Comparison of ENCODE assay signal across 29 mouse cellular contexts in the genomic region with DNA sequence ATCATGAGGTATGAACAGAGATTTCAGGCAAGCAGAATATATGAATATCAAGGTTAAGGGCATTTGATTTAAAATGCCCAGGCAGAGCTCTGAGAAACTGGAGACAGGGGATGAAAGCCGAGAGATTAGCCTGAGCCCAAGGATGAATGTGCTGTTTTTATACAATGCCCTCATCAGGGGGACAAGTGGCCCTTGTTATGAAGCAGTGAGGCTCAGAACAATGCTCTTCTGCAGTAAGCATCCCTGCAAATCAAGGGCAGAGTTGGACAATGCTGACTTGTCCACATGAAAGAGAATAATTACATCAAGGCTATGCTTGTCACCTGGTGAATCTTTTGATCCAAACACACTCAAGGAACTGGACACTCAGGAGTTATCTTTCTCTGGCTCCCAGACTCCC.
A peak's percentile ranks its signal among the peaks of the same experiment; 100 is the strongest.
DNase-seq lines count a peak whose midpoint lies in the region; ATAC-seq and TF ChIP-seq lines count a peak whose summit lies in the region.
"Had no signal": no experiment of that assay in that cellular context is flagged by ENCODE, and none has a peak within 500 bp of the region (broad histone marks: within the 10 kb centered on the region; RNA-seq: fewer than 3 reads in every experiment).

No protein-coding gene starts in this region.

- DNase-seq in forebrain, embryonic 11.5 days (ENCODE audit: low spot score), result no peak
- DNase-seq in forebrain, postnatal 0 days, result no peak
- DNase-seq in midbrain, embryonic 11.5 days (ENCODE audit: low spot score, missing footprints), result no peak
- DNase-seq in retina, postnatal 1 day, result peak; percentile 74
- no peak for DNase-seq in spleen, postnatal 14 days (ENCODE audit: low spot score in 2 of 2)
- no peak for DNase-seq in kidney, adult 2 months
- DNase-seq: adrenal gland, postnatal 10 days; cerebellum, adult 11 months; cerebellum, adult 9-10 months; cerebellum, postnatal 36 days; heart, adult 2 months; heart, postnatal 10 days; kidney, postnatal 14 days; liver; lung, embryonic 14.5 days; lung, postnatal 14 days; thymus, postnatal 14 days had no signal

- TF ChIP-seq CTCF in forebrain, postnatal 0 days (IDR thresholded peaks at IDR 0.05; ENCODE audit: low read depth), result no peak
- TF ChIP-seq CTCF in kidney, adult 2 months (conservative IDR thresholded peaks at IDR 0.05; ENCODE audit: insufficient read depth, insufficient read length, low read depth, low read length), result no peak

- ATAC-seq in forebrain, embryonic 11.5 days (replicated peaks; ENCODE audit: low FRiP score), result peak; percentile 43
- no peak for ATAC-seq in forebrain, postnatal 0 days
- peak; percentile 70 for ATAC-seq in midbrain, embryonic 11.5 days (ENCODE audit: low FRiP score)
- no peak for ATAC-seq in midbrain, embryonic 16.5 days
- 0 out of 2 replicates have a peak, but pooled peaks have one; percentile 66 for ATAC-seq in forebrain, embryonic 15.5 days (replicated peaks)
- ATAC-seq: intestine, postnatal 0 days; Patski had no signal

- H3K4me3 ChIP-seq in forebrain, embryonic 11.5 days (ENCODE audit: low read depth, low read length), result no peak overlapping the region
- no peak overlapping the region for H3K4me3 ChIP-seq in forebrain, postnatal 0 days (ENCODE audit: low read depth, low read length)
- H3K4me3 ChIP-seq in midbrain, embryonic 11.5 days (ENCODE audit: low read depth, low read length), result no peak overlapping the region
- no peak overlapping the region for H3K4me3 ChIP-seq in midbrain, embryonic 16.5 days (ENCODE audit: low read depth, low read length)
- H3K4me3 ChIP-seq in forebrain, embryonic 15.5 days, result no peak overlapping the region
- no peak overlapping the region for H3K4me3 ChIP-seq in kidney, adult 2 months (ENCODE audit: insufficient read depth, low read depth, low read length)
- H3K4me3 ChIP-seq: embryonic facial prominence, embryonic 13.5 days; erythroblast, embryonic 14.5 days; heart, adult 2 months; heart, embryonic 13.5 days; myocyte; neural tube, embryonic 12.5 days; stomach, embryonic 15.5 days had no signal

- H3K4me1 ChIP-seq in forebrain, embryonic 11.5 days (replicated peaks; ENCODE audit: control insufficient read depth, insufficient read depth, low read length), result no peaks in the 10 kb centered on the region; the same call in 1 of the 2 replicates
- H3K4me1 ChIP-seq in forebrain, postnatal 0 days (ENCODE audit: insufficient read depth), result no peaks in the 10 kb centered on the region
- no peaks in the 10 kb centered on the region for H3K4me1 ChIP-seq in midbrain, embryonic 11.5 days (ENCODE audit: control insufficient read depth, insufficient read depth, low read length)
- no peaks in the 10 kb centered on the region for H3K4me1 ChIP-seq in midbrain, embryonic 16.5 days (ENCODE audit: control insufficient read depth, insufficient read depth, low read length)
- H3K4me1 ChIP-seq in forebrain, embryonic 15.5 days, result no peaks in the 10 kb centered on the region
- no peaks in the 10 kb centered on the region for H3K4me1 ChIP-seq in kidney, adult 2 months (ENCODE audit: control insufficient read depth, insufficient read depth, low read length)
- H3K4me1 ChIP-seq: embryonic facial prominence, embryonic 13.5 days; heart, embryonic 13.5 days; neural tube, embryonic 12.5 days; stomach, embryonic 15.5 days had no signal

- no peak overlapping the region for H3K4me2 ChIP-seq in forebrain, embryonic 11.5 days (ENCODE audit: low read depth, low read length, severe bottlenecking)
- no peak overlapping the region for H3K4me2 ChIP-seq in forebrain, postnatal 0 days (ENCODE audit: low read depth)
- H3K4me2 ChIP-seq in midbrain, embryonic 11.5 days, result no peak overlapping the region
- H3K4me2 ChIP-seq in midbrain, embryonic 16.5 days (ENCODE audit: low read length), result no peak overlapping the region
- no peak overlapping the region for H3K4me2 ChIP-seq in forebrain, embryonic 15.5 days (replicated peaks)
- H3K4me2 ChIP-seq: embryonic facial prominence, embryonic 13.5 days; heart, embryonic 13.5 days; hindbrain, embryonic 14.5 days; lung, embryonic 14.5 days; neural tube, embryonic 12.5 days; stomach, embryonic 15.5 days had no signal

- no peak for TF ChIP-seq POLR2A in kidney, adult 2 months (IDR thresholded peaks at IDR 0.05; ENCODE audit: low read depth, low read length)

- no peak overlapping the region for H3K9ac ChIP-seq in forebrain, embryonic 11.5 days (ENCODE audit: low read length)
- no peak overlapping the region for H3K9ac ChIP-seq in forebrain, postnatal 0 days
- no peak overlapping the region for H3K9ac ChIP-seq in midbrain, embryonic 11.5 days (ENCODE audit: low read length)
- no peak overlapping the region for H3K9ac ChIP-seq in midbrain, embryonic 16.5 days (ENCODE audit: low read depth, low read length)
- no peak overlapping the region for H3K9ac ChIP-seq in forebrain, embryonic 15.5 days (replicated peaks)
- H3K9ac ChIP-seq: embryonic facial prominence, embryonic 13.5 days; heart, embryonic 13.5 days; hindbrain, embryonic 14.5 days; liver, embryonic 14.5 days; lung, embryonic 14.5 days; neural tube, embryonic 12.5 days; stomach, embryonic 15.5 days had no signal

- no peaks in the 10 kb centered on the region for H3K27me3 ChIP-seq in forebrain, embryonic 11.5 days (ENCODE audit: control insufficient read depth, insufficient read depth, low read length)
- no peaks in the 10 kb centered on the region for H3K27me3 ChIP-seq in forebrain, postnatal 0 days (ENCODE audit: insufficient read depth, low read length)
- H3K27me3 ChIP-seq in midbrain, embryonic 11.5 days (ENCODE audit: control insufficient read depth, insufficient read depth, low read length), result no peaks in the 10 kb centered on the region
- H3K27me3 ChIP-seq in midbrain, embryonic 16.5 days (ENCODE audit: control insufficient read depth, insufficient read depth, low read depth, low read length), result no peaks in the 10 kb centered on the region
- H3K27me3 ChIP-seq in forebrain, embryonic 15.5 days, result no peaks in the 10 kb centered on the region
- H3K27me3 ChIP-seq in kidney, adult 2 months (replicated peaks; ENCODE audit: control insufficient read depth, insufficient read depth, low read length), result no peaks in the 10 kb centered on the region
- H3K27me3 ChIP-seq: embryonic facial prominence, embryonic 13.5 days; heart, embryonic 13.5 days; neural tube, embryonic 12.5 days; stomach, embryonic 15.5 days had no signal

- H3K36me3 ChIP-seq in forebrain, embryonic 11.5 days (ENCODE audit: control insufficient read depth, insufficient read depth, low read length), result no peaks in the 10 kb centered on the region
- H3K36me3 ChIP-seq in forebrain, postnatal 0 days (ENCODE audit: insufficient read depth), result no peaks in the 10 kb centered on the region
- no peaks in the 10 kb centered on the region for H3K36me3 ChIP-seq in midbrain, embryonic 11.5 days (ENCODE audit: control insufficient read depth, insufficient read depth, low read length)
- no peaks in the 10 kb centered on the region for H3K36me3 ChIP-seq in midbrain, embryonic 16.5 days (ENCODE audit: control insufficient read depth, insufficient read depth, low read length)
- no peaks in the 10 kb centered on the region for H3K36me3 ChIP-seq in forebrain, embryonic 15.5 days
- no peaks in the 10 kb centered on the region for H3K36me3 ChIP-seq in kidney, adult 2 months (ENCODE audit: control insufficient read depth, insufficient read depth, low read length)
- H3K36me3 ChIP-seq: embryonic facial prominence, embryonic 13.5 days; heart, embryonic 13.5 days; neural tube, embryonic 12.5 days; stomach, embryonic 15.5 days had no signal

- WGBS in forebrain, embryonic 11.5 days, result 21% methylated on average over 1 of the region's 1 CpGs
- WGBS in forebrain, postnatal 0 days, result 17% methylated on average over 1 of the region's 1 CpGs
- 23% methylated on average over 1 of the region's 1 CpGs for WGBS in midbrain, embryonic 11.5 days
- 8% methylated on average over 1 of the region's 1 CpGs for WGBS in midbrain, embryonic 16.5 days
- WGBS in forebrain, embryonic 15.5 days, result 3% methylated on average over 1 of the region's 1 CpGs
- 84% methylated on average over 1 of the region's 1 CpGs for WGBS in kidney, adult 2 months

- H3K27ac ChIP-seq in forebrain, embryonic 11.5 days (ENCODE audit: low read depth, low read length), result no peak overlapping the region
- no peak overlapping the region for H3K27ac ChIP-seq in forebrain, postnatal 0 days (ENCODE audit: low read depth, low read length)
- H3K27ac ChIP-seq in midbrain, embryonic 11.5 days (ENCODE audit: low read depth, low read length), result no peak overlapping the region
- H3K27ac ChIP-seq in midbrain, embryonic 16.5 days (ENCODE audit: low read length), result no peak overlapping the region
- no peak overlapping the region for H3K27ac ChIP-seq in forebrain, embryonic 15.5 days (replicated peaks)
- H3K27ac ChIP-seq in kidney, adult 2 months (ENCODE audit: insufficient read depth, low read depth, low read length), result no peak overlapping the region
- H3K27ac ChIP-seq: embryonic facial prominence, embryonic 13.5 days; heart, adult 2 months; heart, embryonic 13.5 days; hindbrain, embryonic 14.5 days; liver, embryonic 14.5 days; neural tube, embryonic 12.5 days; stomach, embryonic 15.5 days had no signal

- H3K9me3 ChIP-seq in forebrain, embryonic 11.5 days (ENCODE audit: control insufficient read depth, low read length), result no peaks in the 10 kb centered on the region
- H3K9me3 ChIP-seq in forebrain, postnatal 0 days (ENCODE audit: low read length), result no peaks in the 10 kb centered on the region
- H3K9me3 ChIP-seq in midbrain, embryonic 11.5 days (ENCODE audit: control insufficient read depth, low read length), result no peaks in the 10 kb centered on the region
- no peaks in the 10 kb centered on the region for H3K9me3 ChIP-seq in midbrain, embryonic 16.5 days (replicated peaks; ENCODE audit: control insufficient read depth, low read length, poor library complexity, severe bottlenecking)
- no peaks in the 10 kb centered on the region for H3K9me3 ChIP-seq in forebrain, embryonic 15.5 days
- H3K9me3 ChIP-seq: embryonic facial prominence, embryonic 13.5 days; heart, embryonic 13.5 days; neural tube, embryonic 12.5 days; stomach, embryonic 15.5 days had no signal

Comparison
In these comparisons a context has a peak if more than half of its experiments do, and no peak if none do; other contexts are left out.
1. ATAC-seq: peak in forebrain, embryonic 11.5 days (single experiment), midbrain, embryonic 11.5 days (single experiment) and forebrain, embryonic 15.5 days (single experiment); none in forebrain, postnatal 0 days (single experiment) and midbrain, embryonic 16.5 days (single experiment).